Mouse (Mus musculus) neural tube, embryonic 13.5 days (tissue): Measurements from ENCODE around the gene Rhoa. TPM values are rescaled to one million over a fixed set of nuclear protein-coding genes. Genes with fewer than 3 reads are reported as not detected.
"Not testable (repeated sequence)": the region's sequence is repeated elsewhere in the genome, so short reads cannot be mapped to it uniquely, and the experiment has no call there.

Experiments used
- ATAC-seq: fragments of 200-750 bp; cut with Nextera tagmentation; 2 replicates; pipeline ENCODE4 v1.8.0; 2017; ENCODE audit warnings: low read depth, mild to moderate bottlenecking, moderate TSS enrichment, moderate library complexity
- H3K27ac ChIP-seq: fragments of 300-500 bp; sonication (generic); replicated peaks from 2 replicates; pipeline ENCODE4 v1.5.1; 2015; ENCODE audit warnings: moderate library complexity, mild to moderate bottlenecking, inconsistent platforms
- H3K27me3 ChIP-seq: fragments of 300-500 bp; sonication (generic); 2 replicates; pipeline ENCODE4 v1.6.1; 2015; ENCODE audit warnings: mild to moderate bottlenecking, inconsistent platforms
- H3K36me3 ChIP-seq: fragments of 300-500 bp; sonication (generic); 2 replicates; pipeline ENCODE4 v1.6.1; 2015; ENCODE audit warnings: mild to moderate bottlenecking, inconsistent platforms
- H3K4me1 ChIP-seq: fragments of 300-500 bp; sonication (generic); replicated peaks from 2 replicates; pipeline ENCODE4 v1.6.1; 2015; ENCODE audit warnings: inconsistent platforms
- H3K4me2 ChIP-seq: fragments of 300-500 bp; sonication (generic); 2 replicates; pipeline ENCODE4 v1.6.1; 2015; ENCODE audit warnings: inconsistent platforms, mild to moderate bottlenecking, moderate library complexity
- H3K4me3 ChIP-seq: fragments of 300-500 bp; sonication (generic); 2 replicates; pipeline ENCODE4 v1.5.1; 2015; ENCODE audit warnings: mild to moderate bottlenecking, inconsistent platforms
- H3K9ac ChIP-seq: fragments of 300-500 bp; sonication (generic); 2 replicates; pipeline ENCODE4 v1.6.1; 2015; ENCODE audit warnings: moderate library complexity, mild to moderate bottlenecking, inconsistent platforms
- H3K9me3 ChIP-seq: fragments of 300-500 bp; sonication (generic); 2 replicates; pipeline ENCODE4 v1.6.1; 2016; ENCODE audit warnings: inconsistent platforms
- WGBS: fragments of 180-500 bp; shearing (Covaris S2); methylation state at CpG from one replicate; pipeline ENCODE4 v1.1.7; 2015; 5-methylcytosine and 5-hydroxymethylcytosine counted together
- polyA plus RNA-seq: library from polyadenylated mRNA; unstranded; fragments of >200 nt; fragmentation: Nextera tagmentation; extraction: Ambion mirVana; gene quantifications from 2 replicates; pipeline ENCODE4 v1.2.1, GENCODE M21; 2015

The Rhoa gene
- polyA plus RNA-seq, 1 experiment from 2014 or later, result 309 TPM

GRCm38 (mm10) chr9:108296453-108297355 is 9.2 kb upstream of the Rhoa start, which contains the start of gene Amt:
Gene Amt (plus strand): TSS chr9:108296853.
- peak within 1 kb of the TSS; percentile 15 for H3K27ac ChIP-seq
- peak within 1 kb of the TSS; percentile 55 for H3K9ac ChIP-seq

GRCm38 (mm10) chr9:108301853-108302252 is 4.1 kb upstream of the Rhoa start:
- H3K36me3 ChIP-seq, result peaks cover 49% of the 10 kb centered on the region
- WGBS, result 75% methylated on average over 3 of the region's 3 CpGs

More at GRCm38 (mm10) chr9:108296453-108297355, 9.2 kb upstream of the Rhoa start, which contains the start of gene Amt:
- H3K36me3 ChIP-seq, result peaks cover 55% of the 10 kb centered on the region
- H3K4me3 ChIP-seq, result peak within 1 kb of the TSS; percentile 25
- peak; percentile 58; the same call in 1 of the 2 replicates for ATAC-seq
- H3K27me3 ChIP-seq, result no peaks in the 10 kb centered on the region
- H3K9me3 ChIP-seq, result no peaks in the 10 kb centered on the region
- 18% methylated on average over 18 of the region's 18 CpGs for WGBS
- H3K4me2 ChIP-seq, result peak within 1 kb of the TSS; percentile 44
- peaks cover 18% of the 10 kb centered on the region for H3K4me1 ChIP-seq

GRCm38 (mm10) chr9:108304716-108305115 is 1.2 kb upstream of the Rhoa start:
- Histone ChIP-seq H3K4me3 (peak overlapping the region; percentile 90), H3K9ac (peak overlapping the region; percentile 85), H3K36me3 (peaks cover 40% of the 10 kb centered on the region), H3K4me2 (peak overlapping the region; percentile 76), H3K27me3 (no peaks in the 10 kb centered on the region), H3K27ac (peak overlapping the region; percentile 98), H3K4me1 (peaks cover 42% of the 10 kb centered on the region), H3K9me3 (no peaks in the 10 kb centered on the region)
- no peak for ATAC-seq
- 91% methylated on average over 4 of the region's 4 CpGs for WGBS

More at GRCm38 (mm10) chr9:108301853-108302252, 4.1 kb upstream of the Rhoa start:
- Histone ChIP-seq H3K4me3 (no peak overlapping the region), H3K9me3 (no peaks in the 10 kb centered on the region), H3K4me1 (peaks cover 24% of the 10 kb centered on the region), H3K9ac (no peak overlapping the region), H3K4me2 (no peak overlapping the region), H3K27me3 (no peaks in the 10 kb centered on the region), H3K27ac (no peak overlapping the region)
- ATAC-seq, result no peak

- Histone ChIP-seq H3K27ac (peak overlapping the region; percentile 98), H3K27me3 (no peaks in the 10 kb centered on the region), H3K4me3 (peak overlapping the region; percentile 90), H3K4me1 (peaks cover 46% of the 10 kb centered on the region), H3K36me3 (peaks cover 37% of the 10 kb centered on the region), H3K9me3 (no peaks in the 10 kb centered on the region), H3K9ac (peak overlapping the region; percentile 85), H3K4me2 (peak overlapping the region; percentile 76)
- ATAC-seq, result no peak
- 3% methylated on average over 1 of the region's 1 CpGs for WGBS
Observed at GRCm38 (mm10) chr9:108305170-108305569, 759 bp upstream of the Rhoa start.

- H3K9me3 ChIP-seq, result no peaks in the 10 kb centered on the region
- ATAC-seq, result peak; percentile 82
- H3K27me3 ChIP-seq, result no peaks in the 10 kb centered on the region
- H3K4me2 ChIP-seq, result peak overlapping the region; percentile 70
- WGBS, result 0% methylated on average over 38 of the region's 51 CpGs
- H3K9ac ChIP-seq, result peak overlapping the region; percentile 91
- H3K4me1 ChIP-seq, result peaks cover 57% of the 10 kb centered on the region
- peak overlapping the region; percentile 90 for H3K4me3 ChIP-seq
- H3K27ac ChIP-seq, result peak overlapping the region; percentile 98
- H3K36me3 ChIP-seq, result peaks cover 25% of the 10 kb centered on the region
Observed at GRCm38 (mm10) chr9:108306571-108306980, 647 bp downstream of the Rhoa start.

GRCm38 (mm10) chr9:108307021-108307807 is 1.3 kb downstream of the Rhoa start:
- H3K36me3 ChIP-seq, result peaks cover 21% of the 10 kb centered on the region
- H3K4me1 ChIP-seq, result peaks cover 63% of the 10 kb centered on the region

GRCm38 (mm10) chr9:108308141-108308540 is 2.2 kb downstream of the Rhoa start:
- peak overlapping the region; percentile 70 for H3K4me2 ChIP-seq
- H3K4me3 ChIP-seq, result peak overlapping the region; percentile 90
- no peaks in the 10 kb centered on the region for H3K9me3 ChIP-seq
- no peaks in the 10 kb centered on the region for H3K27me3 ChIP-seq
- 72% methylated on average over 2 of the region's 2 CpGs for WGBS
- H3K9ac ChIP-seq, result peak overlapping the region; percentile 91
- ATAC-seq, result no peak
- peaks cover 11% of the 10 kb centered on the region for H3K36me3 ChIP-seq
- no peak overlapping the region for H3K27ac ChIP-seq
- peaks cover 63% of the 10 kb centered on the region for H3K4me1 ChIP-seq

More at GRCm38 (mm10) chr9:108307021-108307807, 1.3 kb downstream of the Rhoa start:
- ATAC-seq, result no peak
- 23% methylated on average over 12 of the region's 12 CpGs for WGBS
- no peaks in the 10 kb centered on the region for H3K9me3 ChIP-seq
- peak overlapping the region; percentile 98 for H3K27ac ChIP-seq
- H3K27me3 ChIP-seq, result no peaks in the 10 kb centered on the region
- H3K9ac ChIP-seq, result peak overlapping the region; percentile 91
- peak overlapping the region; percentile 90 for H3K4me3 ChIP-seq
- peak overlapping the region; percentile 70 for H3K4me2 ChIP-seq

GRCm38 (mm10) chr9:108317572-108317971 is 11.6 kb downstream of the Rhoa start:
- Histone ChIP-seq H3K9me3 (no peaks in the 10 kb centered on the region), H3K4me2 (no peak overlapping the region), H3K27ac (no peak overlapping the region), H3K27me3 (no peaks in the 10 kb centered on the region), H3K4me3 (no peak overlapping the region), H3K36me3 (peaks cover 13% of the 10 kb centered on the region), H3K4me1 (no peaks in the 10 kb centered on the region; the same call in 1 of the 2 replicates), H3K9ac (no peak overlapping the region)
- 92% methylated on average over 3 of the region's 3 CpGs for WGBS
- no peak for ATAC-seq

GRCm38 (mm10) chr9:108318462-108318861 is 12.5 kb downstream of the Rhoa start:
- H3K4me1 ChIP-seq, result no peaks in the 10 kb centered on the region; the same call in 1 of the 2 replicates
- no peak overlapping the region for H3K4me2 ChIP-seq
- H3K9ac ChIP-seq, result no peak overlapping the region
- no peak overlapping the region for H3K27ac ChIP-seq
- H3K36me3 ChIP-seq, result peaks cover 13% of the 10 kb centered on the region
- no peaks in the 10 kb centered on the region for H3K9me3 ChIP-seq
- no peak for ATAC-seq
- no peak overlapping the region for H3K4me3 ChIP-seq
- 89% methylated on average over 2 of the region's 2 CpGs for WGBS
- H3K27me3 ChIP-seq, result no peaks in the 10 kb centered on the region

GRCm38 (mm10) chr9:108322054-108322453 is 16.1 kb downstream of the Rhoa start:
- not testable (repeated sequence) for H3K4me2 ChIP-seq, ATAC-seq, H3K4me3 ChIP-seq, H3K9ac ChIP-seq, H3K9me3 ChIP-seq, H3K27me3 ChIP-seq, H3K4me1 ChIP-seq, H3K36me3 ChIP-seq, H3K27ac ChIP-seq
- 96% methylated on average over 7 of the region's 7 CpGs for WGBS

- ATAC-seq, result no peak
- 93% methylated on average over 1 of the region's 1 CpGs for WGBS
- no peak overlapping the region for H3K4me3 ChIP-seq
- no peak overlapping the region for H3K9ac ChIP-seq
- no peaks in the 10 kb centered on the region for H3K27me3 ChIP-seq
- H3K4me2 ChIP-seq, result no peak overlapping the region
- no peak overlapping the region for H3K27ac ChIP-seq
- H3K4me1 ChIP-seq, result no peaks in the 10 kb centered on the region
- peaks cover 30% of the 10 kb centered on the region for H3K36me3 ChIP-seq
- H3K9me3 ChIP-seq, result no peaks in the 10 kb centered on the region
Observed at GRCm38 (mm10) chr9:108324784-108325183, 18.9 kb downstream of the Rhoa start.

- ATAC-seq, result no peak
- Histone ChIP-seq H3K27ac (no peak overlapping the region), H3K27me3 (no peaks in the 10 kb centered on the region), H3K4me3 (no peak overlapping the region), H3K9me3 (no peaks in the 10 kb centered on the region), H3K36me3 (peaks cover 38% of the 10 kb centered on the region), H3K9ac (no peak overlapping the region), H3K4me2 (no peak overlapping the region), H3K4me1 (no peaks in the 10 kb centered on the region)
- 95% methylated on average over 2 of the region's 2 CpGs for WGBS
Observed at GRCm38 (mm10) chr9:108325811-108326210, 19.9 kb downstream of the Rhoa start.
